Mouse (Mus musculus) Patski (cell line): ENCODE measurements around the gene Elf4. TPM values are rescaled to one million over a fixed set of nuclear protein-coding genes. Genes with fewer than 3 reads are reported as not detected.
"Not testable (repeated sequence)": the region's sequence is repeated elsewhere in the genome, so short reads cannot be mapped to it uniquely, and the experiment has no call there.

Experiments used
- ATAC-seq: fragments of 100-300 bp; one replicate; pipeline ENCODE4 v1.8.0; 2021
- CTCF ChIA-PET: fragments of 350-600 bp; sonication (Branson Sonifier 250); formaldehyde crosslinking; loops from one replicate; lab custom pipeline; 2022; ENCODE audit warnings: inconsistent platforms; lab: Charles Lee
- POLR2A ChIA-PET: fragments of 350-600 bp; sonication (Branson Sonifier 250); formaldehyde crosslinking; loops from one replicate; lab custom pipeline; 2022; ENCODE audit warnings: antibody characterized with exemption, inconsistent platforms; lab: Charles Lee
- DNase-seq: peaks from one replicate; pipeline ENCODE4 v3.0.0-alpha.2; 2011; ENCODE audit warnings: low read depth, low spot score
- H3K27me3 ChIP-seq: fragments of 371-371 bp; one replicate; pipeline ENCODE4 v1.5.1; 2021
- CTCF ChIP-seq: fragments of 100-300 bp; IDR thresholded peaks from one replicate; pipeline ENCODE4 v1.5.1; 2021
- in situ Hi-C: fragments of 300-500 bp; cut with MboI; formaldehyde crosslinking; loops from 3 replicates; pipeline ENCODE4 v1.11.1; 2018; ENCODE audit warnings: low pct_unique_long_range_greater_than_20kb, mixed read lengths
- polyA plus RNA-seq: library from polyadenylated mRNA; unstranded; gene quantifications from one replicate; pipeline ENCODE4 v1.2.3, GENCODE M21; 2021

The Elf4 gene
- polyA plus RNA-seq, 1 experiment from 2014 or later = 8.6 TPM

GRCm38 (mm10) chrX:48441548-48441947, 21.4 kb downstream of the Elf4 start:
- ATAC-seq (no peak), DNase-seq (no peak)
- no peak for TF ChIP-seq CTCF
- POLR2A ChIA-PET = no interaction called here
- H3K27me3 ChIP-seq = peaks cover 9% of the 10 kb centered on the region
- CTCF ChIA-PET = interaction anchor here (1.9 kb wide), 1 partner anchor 31 kb away, joined by 5 read pairs; no protein-coding TSS in a partner anchor
- in situ Hi-C loops = no loop called here

DNA sequence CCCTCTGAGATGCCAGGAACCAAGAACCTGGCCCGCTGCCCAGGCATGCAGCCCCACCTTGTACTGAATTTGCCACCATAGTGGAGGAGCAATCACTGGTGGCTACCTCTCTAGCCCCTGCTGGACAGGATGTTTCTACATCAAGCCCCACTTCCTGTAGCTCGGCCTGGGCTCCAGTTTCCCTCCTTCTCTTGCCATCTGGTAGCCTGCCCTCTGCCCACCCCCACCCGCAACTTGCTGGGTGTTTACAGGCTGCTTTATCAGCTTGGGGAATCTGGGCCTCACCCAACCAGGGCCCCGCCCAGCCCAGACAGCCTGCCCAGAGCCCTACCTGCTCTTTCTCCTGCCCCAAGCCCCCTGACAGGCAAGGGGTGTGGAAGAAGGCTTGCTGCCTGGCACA, 23.9 kb downstream of the Elf4 start:
- ATAC-seq (no peak), DNase-seq (no peak)
- ChIA-PET CTCF (interaction anchor here (1.6 kb wide), 1 partner anchor 16 kb away, joined by 4 read pairs; no protein-coding TSS in a partner anchor), POLR2A (no interaction called here)
- TF ChIP-seq CTCF = no peak
- H3K27me3 ChIP-seq = peaks cover 4% of the 10 kb centered on the region
- in situ Hi-C loops = no loop called here

DNA sequence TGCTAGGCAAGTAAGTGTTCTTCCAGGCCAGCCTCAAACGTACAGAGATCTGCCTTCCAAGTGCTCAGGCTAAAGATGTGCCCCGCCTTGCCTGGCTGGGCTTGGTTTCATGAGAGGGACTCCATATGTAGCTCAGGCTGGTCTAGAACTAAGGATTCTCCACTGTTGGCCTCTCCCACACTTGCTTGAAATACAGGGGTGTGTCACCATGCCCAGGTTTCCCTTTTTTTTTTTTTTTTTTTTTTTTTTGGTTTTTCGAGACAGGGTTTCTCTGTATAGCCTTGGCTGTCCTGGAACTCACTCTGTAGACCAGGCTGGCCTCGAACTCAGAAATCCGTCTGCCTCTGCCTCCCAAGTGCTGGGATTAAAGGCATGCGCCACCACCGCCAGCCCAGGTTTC, 26.9 kb downstream of the Elf4 start:
- H3K27me3 ChIP-seq, POLR2A ChIA-PET, ATAC-seq, in situ Hi-C loops, DNase-seq: not testable (repeated sequence)
- CTCF ChIA-PET = interaction anchor here (1.3 to 1.4 kb wide), 2 partner anchors 19 to 27 kb away, joined by 4 read pairs; partner anchors contain the start of gene Elf4

GRCm38 (mm10) chrX:48435477-48435900, 27.4 kb downstream of the Elf4 start:
- TF ChIP-seq CTCF = no peak
- ChIA-PET POLR2A (no interaction called here), CTCF (no interaction called here)
- no peaks in the 10 kb centered on the region for H3K27me3 ChIP-seq
- in situ Hi-C loops = no loop called here
- DNase-seq (no peak), ATAC-seq (no peak)

DNA sequence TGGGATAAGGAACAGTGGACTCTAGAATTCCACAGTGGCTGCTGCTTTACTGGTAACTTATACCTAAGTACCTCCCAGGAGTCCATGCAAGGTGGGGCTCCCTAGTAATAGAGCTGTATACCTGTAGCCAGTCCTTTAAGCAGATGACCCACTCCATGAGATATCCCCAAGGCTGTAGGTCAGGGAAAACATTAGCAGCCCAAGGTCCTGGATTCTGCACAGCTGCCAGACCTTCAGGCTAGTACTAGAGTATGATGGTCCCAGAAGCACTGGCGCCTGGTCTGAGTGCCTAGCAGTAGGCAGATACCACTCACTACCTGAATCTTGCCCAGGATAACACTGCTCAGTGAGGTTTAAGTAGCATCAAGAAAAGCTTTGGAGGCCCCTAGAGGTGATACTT, 28.7 kb downstream of the Elf4 start:
- H3K27me3 ChIP-seq = no peaks in the 10 kb centered on the region
- in situ Hi-C loops = no loop called here
- no peak for ATAC-seq
- TF ChIP-seq CTCF = no peak
- CTCF ChIA-PET = interaction anchor here (1.0 kb wide), 1 partner anchor 11 kb away, joined by 4 read pairs; no protein-coding TSS in a partner anchor
- POLR2A ChIA-PET = no interaction called here
- DNase-seq = no peak

GRCm38 (mm10) chrX:48433527-48433899, 29.4 kb downstream of the Elf4 start:
- CTCF ChIA-PET = interaction anchor here (1.0 kb wide), 1 partner anchor 10 kb away, joined by 4 read pairs; no protein-coding TSS in a partner anchor
- in situ Hi-C loops = no loop called here
- no peak for ATAC-seq

GRCm38 (mm10) chrX:48432599-48433526, 30.1 kb downstream of the Elf4 start:
- TF ChIP-seq CTCF = no peak
- H3K27me3 ChIP-seq = no peaks in the 10 kb centered on the region
- no peak for ATAC-seq
- in situ Hi-C loops = no loop called here
- ChIA-PET POLR2A (no interaction called here), CTCF (no interaction called here)
- DNase-seq = no peak

More at GRCm38 (mm10) chrX:48433527-48433899, 29.4 kb downstream of the Elf4 start:
- H3K27me3 ChIP-seq = no peaks in the 10 kb centered on the region
- DNase-seq = no peak
- TF ChIP-seq CTCF = no peak
- POLR2A ChIA-PET = no interaction called here

DNA sequence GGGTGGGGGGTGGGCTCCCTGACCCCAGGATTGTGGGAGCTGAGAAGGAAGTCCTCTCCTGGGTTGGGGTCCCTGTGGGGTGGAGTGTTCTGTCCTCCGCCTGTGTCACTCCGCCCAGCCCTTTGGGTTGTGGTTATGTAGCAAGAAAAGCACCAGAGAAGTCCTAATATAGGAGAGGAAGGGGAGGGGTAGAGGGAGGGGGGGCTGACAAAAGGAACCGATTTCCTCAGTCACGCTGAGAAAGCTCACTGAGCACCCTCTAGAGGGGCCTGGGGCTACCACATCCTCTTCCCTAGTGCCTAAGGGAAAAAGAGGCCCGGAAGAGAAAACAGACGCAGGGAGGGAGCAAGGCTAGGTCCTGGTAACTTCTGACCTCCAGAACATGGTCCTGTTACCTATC, 33.4 kb downstream of the Elf4 start:
- POLR2A ChIA-PET = no interaction called here
- no peak for TF ChIP-seq CTCF
- ATAC-seq = no peak
- CTCF ChIA-PET = no interaction called here
- no peak for DNase-seq
- in situ Hi-C loops = no loop called here
- no peaks in the 10 kb centered on the region for H3K27me3 ChIP-seq

- H3K27me3 ChIP-seq = no peaks in the 10 kb centered on the region
- in situ Hi-C loops = no loop called here
- POLR2A ChIA-PET = no interaction called here
- no peak for TF ChIP-seq CTCF
- CTCF ChIA-PET = no interaction called here
- DNase-seq (no peak), ATAC-seq (no peak)
Measured at GRCm38 (mm10) chrX:48429100-48429499, 33.8 kb downstream of the Elf4 start.

GRCm38 (mm10) chrX:48428642-48429041, 34.3 kb downstream of the Elf4 start:
- no peak for TF ChIP-seq CTCF
- ChIA-PET CTCF (interaction anchor here (1.3 kb wide), 1 partner anchor 34 kb away, joined by 3 read pairs; the partner anchor contains the start of gene Elf4), POLR2A (no interaction called here)
- no peaks in the 10 kb centered on the region for H3K27me3 ChIP-seq
- no peak for DNase-seq
- ATAC-seq = no peak
- in situ Hi-C loops = no loop called here

GRCm38 (mm10) chrX:48428241-48428640, 34.7 kb downstream of the Elf4 start:
- ChIA-PET POLR2A (no interaction called here), CTCF (interaction anchor here (1.3 kb wide), 1 partner anchor 35 kb away, joined by 3 read pairs; the partner anchor contains the start of gene Elf4)
- in situ Hi-C loops = no loop called here
- no peak for TF ChIP-seq CTCF
- DNase-seq (no peak), ATAC-seq (no peak)
- no peaks in the 10 kb centered on the region for H3K27me3 ChIP-seq
